Mouse (Mus musculus) kidney, embryonic 15.5 days (tissue): Measurements from ENCODE around the gene Naglu. TPM values are rescaled to one million over a fixed set of nuclear protein-coding genes. Genes with fewer than 3 reads are reported as not detected.

Experiments
- ATAC-seq: fragments of 200-750 bp; cut with Nextera tagmentation; replicated peaks from 2 replicates; pipeline ENCODE4 v1.8.0; 2017; ENCODE audit warnings: moderate TSS enrichment; ENCODE audit not compliant: low FRiP score
- H3K27ac ChIP-seq: fragments of 300-500 bp; sonication (generic); 2 replicates; pipeline ENCODE4 v1.5.1; 2015; ENCODE audit warnings: mild to moderate bottlenecking, inconsistent platforms
- H3K27me3 ChIP-seq: fragments of 300-500 bp; sonication (generic); 2 replicates; pipeline ENCODE4 v1.6.1; 2015; ENCODE audit warnings: inconsistent platforms
- H3K36me3 ChIP-seq: fragments of 300-500 bp; sonication (generic); 2 replicates; pipeline ENCODE4 v1.6.1; 2015; ENCODE audit warnings: inconsistent platforms
- H3K4me1 ChIP-seq: fragments of 300-500 bp; sonication (generic); 2 replicates; pipeline ENCODE4 v1.6.1; 2015; ENCODE audit warnings: inconsistent platforms
- H3K4me2 ChIP-seq: fragments of 300-500 bp; sonication (generic); 2 replicates; pipeline ENCODE4 v1.6.1; 2015; ENCODE audit warnings: moderate library complexity, mild to moderate bottlenecking, inconsistent platforms
- H3K4me3 ChIP-seq: fragments of 300-500 bp; sonication (generic); replicated peaks from 2 replicates; pipeline ENCODE4 v1.5.1; 2015; ENCODE audit warnings: mild to moderate bottlenecking, inconsistent platforms
- H3K9ac ChIP-seq: fragments of 300-500 bp; sonication (generic); 2 replicates; pipeline ENCODE4 v1.6.1; 2015; ENCODE audit warnings: mild to moderate bottlenecking, inconsistent platforms
- H3K9me3 ChIP-seq: fragments of 300-500 bp; sonication (generic); replicated peaks from 2 replicates; pipeline ENCODE4 v1.6.1; 2016; ENCODE audit warnings: inconsistent platforms
- WGBS: fragments of 180-500 bp; shearing (Covaris S2); methylation state at CpG from one replicate; pipeline ENCODE4 v1.1.7; 2015; ENCODE audit warnings: mixed read lengths; 5-methylcytosine and 5-hydroxymethylcytosine counted together
- polyA plus RNA-seq: library from polyadenylated mRNA; unstranded; fragments of >200 nt; fragmentation: Nextera tagmentation; extraction: Ambion mirVana; gene quantifications from 2 replicates; pipeline ENCODE4 v1.2.1, GENCODE M21; 2015

Naglu gene
- polyA plus RNA-seq, 1 experiment from 2014 or later, result 16.8 TPM

DNA sequence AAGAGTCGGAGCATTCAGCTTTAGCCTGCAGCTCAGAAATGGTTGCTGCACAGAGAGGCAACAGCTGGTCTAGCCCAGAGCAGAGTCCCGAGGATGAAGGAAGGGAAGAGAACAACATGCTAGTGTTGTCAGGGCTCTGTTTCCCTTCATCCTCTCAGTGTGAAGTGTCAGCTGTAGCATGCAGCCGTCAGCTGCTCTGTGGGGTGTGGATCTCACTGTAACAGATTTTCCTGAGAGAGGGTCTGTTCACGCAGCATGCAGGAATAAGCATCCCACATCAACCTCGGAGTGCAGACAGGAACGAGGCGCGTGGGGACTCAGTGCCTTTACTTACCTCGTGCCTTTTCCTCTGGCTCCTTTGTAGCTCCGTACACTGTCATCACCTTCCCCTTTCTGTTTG lies 32.0 kb upstream of the Naglu start:
- WGBS, result 88% methylated on average over 10 of the region's 10 CpGs
- peaks cover 84% of the 10 kb centered on the region for H3K36me3 ChIP-seq
- no peak overlapping the region for H3K27ac ChIP-seq
- H3K4me1 ChIP-seq, result peaks cover 8% of the 10 kb centered on the region; the same call in 1 of the 2 replicates
- no peak overlapping the region for H3K9ac ChIP-seq
- H3K9me3 ChIP-seq, result no peaks in the 10 kb centered on the region
- H3K4me3 ChIP-seq, result no peak overlapping the region
- ATAC-seq, result no peak
- H3K4me2 ChIP-seq, result no peak overlapping the region
- no peaks in the 10 kb centered on the region for H3K27me3 ChIP-seq

DNA sequence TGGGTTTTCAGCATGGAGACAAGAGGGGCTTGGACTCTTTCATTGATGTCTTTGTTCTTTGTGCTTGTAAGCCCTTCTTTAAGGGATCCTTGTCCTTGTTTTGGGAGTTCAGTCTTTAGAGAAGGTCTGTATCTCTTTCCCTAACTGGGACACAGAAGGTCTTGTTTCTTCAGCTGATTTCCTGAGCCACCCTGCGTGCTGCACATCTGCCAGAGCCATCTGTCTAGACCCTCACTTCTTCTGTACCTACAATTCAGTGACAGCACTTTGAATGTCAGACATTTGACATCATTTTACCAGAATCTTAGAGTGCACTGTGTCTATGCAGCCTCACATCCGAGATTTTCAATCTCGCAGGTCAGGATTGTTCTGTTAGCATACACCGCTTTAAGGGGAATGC lies 24.0 kb upstream of the Naglu start:
- H3K9me3 ChIP-seq, result no peaks in the 10 kb centered on the region
- no peak overlapping the region for H3K27ac ChIP-seq
- no peak overlapping the region for H3K9ac ChIP-seq
- 89% methylated on average over 4 of the region's 4 CpGs for WGBS
- H3K4me3 ChIP-seq, result no peak overlapping the region
- peaks cover 83% of the 10 kb centered on the region for H3K36me3 ChIP-seq
- no peaks in the 10 kb centered on the region for H3K27me3 ChIP-seq
- no peak for ATAC-seq
- H3K4me2 ChIP-seq, result no peak overlapping the region
- no peaks in the 10 kb centered on the region for H3K4me1 ChIP-seq

DNA sequence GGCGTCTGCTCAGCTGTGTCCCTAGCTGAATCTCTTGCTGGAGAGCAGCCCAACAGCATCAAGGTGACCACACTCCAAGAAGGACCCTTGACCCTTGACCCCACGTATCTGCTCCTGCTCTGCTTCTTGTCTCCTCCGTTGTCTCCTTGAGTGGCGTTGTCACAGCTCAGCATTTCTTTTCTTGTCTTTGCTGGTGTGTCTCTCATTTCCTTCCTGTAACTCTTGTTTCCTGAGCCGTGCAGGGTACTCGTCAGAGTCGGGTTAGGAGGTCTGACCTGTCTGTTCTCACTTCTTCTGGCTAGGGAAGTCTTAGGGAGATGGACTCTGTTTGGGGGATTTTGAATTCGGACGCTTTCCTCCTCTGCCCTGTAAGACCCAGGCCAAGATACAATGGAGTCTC lies 23.4 kb upstream of the Naglu start:
- peaks cover 80% of the 10 kb centered on the region for H3K36me3 ChIP-seq
- no peak overlapping the region for H3K4me2 ChIP-seq
- H3K4me1 ChIP-seq, result no peaks in the 10 kb centered on the region
- H3K27ac ChIP-seq, result no peak overlapping the region
- WGBS, result 65% methylated on average over 9 of the region's 9 CpGs
- no peak overlapping the region for H3K9ac ChIP-seq
- no peak overlapping the region for H3K4me3 ChIP-seq
- H3K9me3 ChIP-seq, result no peaks in the 10 kb centered on the region
- H3K27me3 ChIP-seq, result no peaks in the 10 kb centered on the region
- no peak for ATAC-seq

DNA sequence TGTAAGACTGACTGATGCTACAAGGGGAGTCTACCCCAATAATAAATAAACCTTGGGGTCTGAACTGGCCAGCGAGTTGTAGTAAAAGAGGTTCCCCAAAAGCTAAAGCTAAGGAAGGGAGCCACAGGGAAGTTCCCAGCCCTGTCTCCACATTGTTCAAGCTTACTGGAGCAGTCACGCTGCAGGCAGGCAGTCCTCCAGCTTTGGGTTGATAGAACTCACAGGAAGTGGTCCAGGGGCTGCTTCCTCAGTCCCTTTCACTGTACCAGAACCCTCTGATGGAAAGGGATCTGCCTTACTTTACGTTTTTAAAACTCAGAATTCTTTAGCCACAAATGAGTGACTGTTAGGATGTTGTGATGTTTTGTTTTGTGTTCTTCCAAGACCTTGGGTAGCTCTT lies 22.3 kb upstream of the Naglu start:
- no peak overlapping the region for H3K27ac ChIP-seq
- ATAC-seq, result no peak
- peaks cover 74% of the 10 kb centered on the region for H3K36me3 ChIP-seq
- H3K4me3 ChIP-seq, result no peak overlapping the region
- 78% methylated on average over 3 of the region's 3 CpGs for WGBS
- no peak overlapping the region for H3K9ac ChIP-seq
- H3K4me2 ChIP-seq, result no peak overlapping the region
- H3K27me3 ChIP-seq, result no peaks in the 10 kb centered on the region
- no peaks in the 10 kb centered on the region for H3K9me3 ChIP-seq
- no peaks in the 10 kb centered on the region for H3K4me1 ChIP-seq

DNA sequence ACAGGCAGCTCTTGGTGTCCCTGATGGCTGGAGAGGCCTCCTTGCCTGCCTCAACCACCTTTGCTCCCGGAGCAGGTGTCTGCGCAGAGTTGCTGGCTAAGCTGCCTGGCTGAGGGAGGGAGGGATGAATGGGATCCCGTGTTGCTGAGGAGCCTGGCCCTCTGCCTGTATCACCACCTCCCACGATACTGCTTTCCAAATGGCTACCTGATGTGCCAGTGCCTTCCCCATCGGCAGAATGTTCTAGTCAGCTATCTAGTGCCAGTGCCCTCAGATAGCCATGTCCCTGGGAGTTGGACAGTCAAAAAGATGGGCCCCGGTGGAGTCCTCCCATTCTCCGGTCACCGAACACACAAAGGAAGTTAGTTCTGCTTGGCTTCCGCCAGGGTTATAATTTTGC lies 19.5 kb upstream of the Naglu start:
- Histone ChIP-seq H3K27ac (no peak overlapping the region), H3K4me3 (no peak overlapping the region), H3K9me3 (no peaks in the 10 kb centered on the region), H3K4me1 (no peaks in the 10 kb centered on the region), H3K4me2 (no peak overlapping the region), H3K36me3 (peaks cover 67% of the 10 kb centered on the region), H3K27me3 (no peaks in the 10 kb centered on the region), H3K9ac (no peak overlapping the region)
- no peak for ATAC-seq
- WGBS, result 88% methylated on average over 9 of the region's 9 CpGs

DNA sequence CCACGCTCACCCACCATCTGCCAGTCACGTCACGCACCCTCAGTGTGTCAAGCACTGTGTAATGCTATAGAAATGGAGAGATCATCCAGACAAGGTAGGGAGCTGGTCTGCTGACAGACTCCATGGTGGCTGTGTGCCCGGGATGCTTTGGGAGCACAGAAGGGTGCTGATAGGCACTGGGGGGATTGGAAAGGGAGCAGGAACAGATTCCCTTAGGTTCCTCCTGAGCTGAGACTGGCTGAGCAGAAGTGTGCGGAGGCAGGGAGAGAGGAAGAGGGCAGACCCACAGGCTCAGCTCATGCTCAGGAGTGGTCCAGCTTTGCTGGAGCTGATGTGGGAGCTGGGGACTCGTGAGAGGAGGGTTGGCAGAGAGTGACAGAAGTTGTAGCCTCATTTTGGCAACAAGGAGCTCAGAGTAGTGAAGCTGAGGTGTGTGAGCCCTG lies 18.7 kb upstream of the Naglu start:
- Histone ChIP-seq H3K27ac (no peak overlapping the region), H3K9me3 (no peaks in the 10 kb centered on the region), H3K27me3 (no peaks in the 10 kb centered on the region), H3K4me3 (no peak overlapping the region), H3K9ac (no peak overlapping the region), H3K36me3 (peaks cover 60% of the 10 kb centered on the region), H3K4me2 (no peak overlapping the region), H3K4me1 (no peaks in the 10 kb centered on the region)
- ATAC-seq, result no peak
- 90% methylated on average over 6 of the region's 6 CpGs for WGBS

DNA sequence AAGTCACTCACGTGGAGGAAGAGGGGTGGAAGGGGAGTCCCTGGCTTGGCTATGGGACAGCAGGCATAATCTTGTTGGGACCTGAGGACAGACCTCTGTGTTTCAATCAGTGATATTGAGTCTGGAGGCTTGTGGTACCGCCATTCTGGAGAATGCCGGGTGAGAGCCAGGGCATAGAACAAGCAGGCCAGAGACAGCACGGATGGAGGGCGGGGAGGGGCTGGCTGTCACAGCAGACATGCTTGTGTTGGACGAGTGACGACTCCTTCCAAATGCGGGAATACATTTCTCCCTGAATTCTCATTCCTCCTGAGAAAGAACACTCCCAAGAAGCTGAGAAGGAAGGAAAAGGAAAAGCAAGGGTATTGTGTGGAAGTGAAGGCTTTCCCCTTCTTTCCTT lies 18.2 kb upstream of the Naglu start:
- 80% methylated on average over 8 of the region's 8 CpGs for WGBS
- no peak overlapping the region for H3K27ac ChIP-seq
- no peak for ATAC-seq

DNA sequence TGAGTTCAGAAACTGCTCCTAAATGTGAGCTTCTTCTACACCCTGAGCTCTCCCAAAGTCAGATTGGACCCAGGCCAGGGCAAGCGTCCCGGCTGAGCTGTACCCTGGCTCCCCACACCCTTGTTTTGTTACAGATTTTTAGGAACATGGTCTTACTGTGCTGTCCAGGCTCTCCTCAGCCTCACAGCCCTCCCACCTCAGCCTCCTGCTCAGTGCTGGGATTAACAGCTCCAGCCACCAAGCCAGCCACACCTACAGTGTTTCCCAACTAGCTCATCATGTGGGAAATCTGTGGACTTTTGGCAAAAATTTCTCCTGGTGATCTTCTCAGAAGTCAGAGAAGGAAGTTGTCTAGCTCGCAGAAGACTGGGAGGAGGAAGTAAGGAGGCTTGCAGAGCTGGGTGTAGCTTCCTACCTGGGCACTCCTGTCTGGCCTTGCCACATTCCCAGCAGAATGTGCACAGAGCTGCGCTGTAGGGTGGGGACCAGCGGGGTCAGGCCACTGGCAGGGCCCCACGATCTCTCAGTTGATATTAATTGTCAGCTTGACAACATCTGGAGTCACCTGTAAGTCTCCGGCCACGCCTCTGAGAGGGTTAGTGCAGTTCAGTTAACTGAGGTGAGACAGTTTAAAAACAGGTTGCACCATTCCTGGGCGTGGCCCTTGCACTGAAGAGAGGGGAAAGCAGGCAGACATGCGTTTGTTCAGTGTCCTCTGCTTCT lies 16.9 kb upstream of the Naglu start:
- 89% methylated on average over 10 of the region's 10 CpGs for WGBS
- Histone ChIP-seq H3K27me3 (no peaks in the 10 kb centered on the region), H3K36me3 (peaks cover 65% of the 10 kb centered on the region), H3K9ac (no peak overlapping the region), H3K4me3 (no peak overlapping the region), H3K27ac (no peak overlapping the region), H3K4me2 (no peak overlapping the region), H3K9me3 (no peaks in the 10 kb centered on the region), H3K4me1 (peaks cover 10% of the 10 kb centered on the region)
- ATAC-seq, result no peak

More for the DNA sequence above, 18.2 kb upstream of the Naglu start:
- H3K4me1 ChIP-seq, result 0 out of 2 replicates have a peak, but pooled peaks cover 2% of the 10 kb centered on the region
- no peak overlapping the region for H3K9ac ChIP-seq
- no peaks in the 10 kb centered on the region for H3K27me3 ChIP-seq
- H3K9me3 ChIP-seq, result no peaks in the 10 kb centered on the region
- no peak overlapping the region for H3K4me2 ChIP-seq
- no peak overlapping the region for H3K4me3 ChIP-seq
- peaks cover 56% of the 10 kb centered on the region for H3K36me3 ChIP-seq

DNA sequence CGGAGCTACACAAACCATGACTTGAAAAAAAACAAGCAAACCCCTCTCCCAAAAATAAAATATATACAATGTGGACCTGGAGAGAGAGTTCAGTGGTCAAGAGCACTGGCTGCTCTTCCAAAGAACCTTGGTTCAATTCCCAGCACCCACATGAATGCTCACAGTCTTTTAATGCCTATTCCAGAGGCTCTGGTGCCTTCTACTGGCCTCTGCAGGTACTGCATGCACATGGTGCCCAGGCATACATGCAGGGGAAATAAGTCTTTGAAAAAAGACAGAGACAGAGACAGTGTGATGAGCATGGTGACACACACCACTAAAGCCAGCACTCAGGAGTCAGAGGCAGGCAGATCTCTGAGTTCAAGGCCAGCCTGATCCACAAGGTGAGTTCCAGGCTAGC lies 15.8 kb upstream of the Naglu start:
- H3K27ac ChIP-seq, result no peak overlapping the region
- no peak for ATAC-seq
- H3K27me3 ChIP-seq, result no peaks in the 10 kb centered on the region
- peaks cover 20% of the 10 kb centered on the region for H3K4me1 ChIP-seq
- no peak overlapping the region for H3K4me3 ChIP-seq
- 100% methylated on average over 1 of the region's 1 CpGs for WGBS
- H3K9ac ChIP-seq, result no peak overlapping the region
- H3K4me2 ChIP-seq, result no peak overlapping the region
- no peaks in the 10 kb centered on the region for H3K9me3 ChIP-seq
- peaks cover 54% of the 10 kb centered on the region for H3K36me3 ChIP-seq

DNA sequence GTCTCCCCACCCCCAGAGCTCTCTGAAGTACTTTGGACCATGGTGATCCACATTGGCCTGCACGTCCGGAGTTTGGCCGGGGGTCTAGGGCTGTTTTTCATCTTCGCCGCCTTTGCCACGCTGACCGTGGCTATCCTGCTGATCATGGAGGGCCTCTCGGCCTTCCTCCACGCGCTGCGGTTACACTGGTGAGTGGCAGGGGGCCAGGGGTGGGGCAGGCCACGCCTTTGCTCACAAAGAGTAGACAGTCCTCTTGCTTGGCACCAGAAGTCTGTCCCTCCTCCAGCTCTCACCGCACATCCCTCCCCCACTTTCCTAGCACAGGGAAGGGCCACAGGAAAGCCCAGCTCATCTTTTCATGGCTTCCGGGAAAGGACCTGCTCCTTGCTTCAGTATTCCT lies 14.4 kb upstream of the Naglu start:
- H3K4me2 ChIP-seq, result no peak overlapping the region
- no peak overlapping the region for H3K27ac ChIP-seq
- H3K27me3 ChIP-seq, result no peaks in the 10 kb centered on the region
- peaks cover 41% of the 10 kb centered on the region for H3K36me3 ChIP-seq
- no peak overlapping the region for H3K9ac ChIP-seq
- 78% methylated on average over 14 of the region's 14 CpGs for WGBS
- peaks cover 34% of the 10 kb centered on the region for H3K4me1 ChIP-seq
- no peak for ATAC-seq
- no peak overlapping the region for H3K4me3 ChIP-seq
- H3K9me3 ChIP-seq, result no peaks in the 10 kb centered on the region

DNA sequence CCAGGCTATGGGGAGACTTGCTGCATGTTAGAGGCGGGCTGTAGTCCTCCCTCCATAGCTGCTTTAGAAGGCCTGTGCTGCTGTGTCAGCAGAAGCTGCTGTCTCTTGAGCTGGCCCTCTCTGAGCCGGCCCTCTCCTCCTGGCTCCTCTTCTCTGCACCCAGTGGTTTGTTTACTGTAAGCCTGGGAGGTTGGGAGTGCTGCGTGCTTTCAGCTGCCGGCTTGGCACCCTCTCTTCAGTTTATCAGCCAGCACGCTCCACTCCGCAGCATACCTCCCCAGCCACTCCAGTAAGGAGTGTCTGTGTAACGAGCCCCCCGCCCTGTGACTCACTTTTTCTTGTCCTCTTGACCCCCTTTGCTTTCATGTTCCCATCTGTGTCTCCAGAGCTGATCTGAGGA lies 12.9 kb upstream of the Naglu start:
- H3K9ac ChIP-seq, result no peak overlapping the region
- peak overlapping the region; percentile 38 for H3K27ac ChIP-seq
- H3K9me3 ChIP-seq, result no peaks in the 10 kb centered on the region
- H3K4me1 ChIP-seq, result peaks cover 46% of the 10 kb centered on the region
- H3K36me3 ChIP-seq, result peaks cover 35% of the 10 kb centered on the region
- peak; percentile 47; the same call in 1 of the 2 replicates for ATAC-seq
- no peaks in the 10 kb centered on the region for H3K27me3 ChIP-seq
- no peak overlapping the region for H3K4me3 ChIP-seq
- WGBS, result 48% methylated on average over 8 of the region's 8 CpGs
- no peak overlapping the region for H3K4me2 ChIP-seq

DNA sequence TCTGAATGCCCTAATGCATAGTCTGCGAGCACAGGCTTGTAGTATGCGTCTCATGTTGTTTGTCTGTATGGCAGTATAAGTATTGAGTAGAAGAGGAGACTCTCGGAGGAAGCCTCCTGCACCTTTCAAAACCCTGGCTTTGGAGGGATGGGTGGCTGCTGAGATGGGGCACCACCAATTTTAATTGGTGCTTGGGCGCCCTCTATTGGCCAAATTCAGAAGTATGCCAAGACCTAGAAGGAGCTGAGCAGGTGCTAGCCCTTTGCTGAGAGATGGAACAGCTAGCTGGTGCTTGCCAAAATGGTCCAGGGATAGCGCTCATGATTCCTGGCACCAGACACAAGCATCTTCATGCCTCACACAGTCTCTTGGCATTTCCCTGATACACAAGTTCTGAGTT lies 12.0 kb upstream of the Naglu start:
- Histone ChIP-seq H3K9me3 (no peaks in the 10 kb centered on the region), H3K9ac (no peak overlapping the region), H3K36me3 (peaks cover 36% of the 10 kb centered on the region), H3K27me3 (no peaks in the 10 kb centered on the region), H3K4me2 (no peak overlapping the region), H3K4me3 (no peak overlapping the region), H3K27ac (0 out of 2 replicates have a peak overlapping the region, but pooled peaks have one; percentile 38), H3K4me1 (peaks cover 55% of the 10 kb centered on the region)
- ATAC-seq, result no peak
- WGBS, result 33% methylated on average over 5 of the region's 5 CpGs

DNA sequence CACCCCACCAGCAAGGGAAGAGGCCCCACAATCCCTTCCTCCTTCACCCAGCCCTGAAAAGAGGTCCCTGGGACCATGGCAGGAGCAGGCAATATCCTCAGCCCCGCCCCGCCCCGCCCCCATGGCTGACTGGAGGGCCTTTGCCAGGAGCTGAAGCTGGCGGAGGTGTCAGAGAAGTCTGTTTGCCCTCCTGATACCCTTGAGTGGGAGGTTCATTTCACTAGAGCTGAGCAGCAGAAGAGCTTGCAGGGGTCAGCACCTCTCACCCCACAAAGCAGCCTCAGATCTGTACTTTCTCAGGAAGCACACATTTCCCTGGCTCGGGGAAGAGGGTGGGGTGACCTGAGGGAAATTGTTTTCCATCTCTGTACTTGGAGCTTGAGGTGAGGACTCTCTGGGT lies 11.1 kb upstream of the Naglu start:
- Histone ChIP-seq H3K36me3 (peaks cover 27% of the 10 kb centered on the region), H3K9me3 (no peaks in the 10 kb centered on the region)

More for the DNA sequence above, 11.1 kb upstream of the Naglu start:
- no peak overlapping the region for H3K4me3 ChIP-seq
- H3K4me1 ChIP-seq, result peaks cover 64% of the 10 kb centered on the region
- no peaks in the 10 kb centered on the region for H3K27me3 ChIP-seq
- WGBS, result 46% methylated on average over 5 of the region's 5 CpGs
- no peak overlapping the region for H3K4me2 ChIP-seq
- ATAC-seq, result no peak
- H3K27ac ChIP-seq, result peak overlapping the region; percentile 87
- H3K9ac ChIP-seq, result no peak overlapping the region
